Mouse (Mus musculus): ENCODE measurements at regions not wholly inside any gene's neighbourhood (a gene's known extent, or its start where the extent isn't known, plus 50 kb on each side); places are given as distances from the start of the nearest gene placed in this dataset.

DNA sequence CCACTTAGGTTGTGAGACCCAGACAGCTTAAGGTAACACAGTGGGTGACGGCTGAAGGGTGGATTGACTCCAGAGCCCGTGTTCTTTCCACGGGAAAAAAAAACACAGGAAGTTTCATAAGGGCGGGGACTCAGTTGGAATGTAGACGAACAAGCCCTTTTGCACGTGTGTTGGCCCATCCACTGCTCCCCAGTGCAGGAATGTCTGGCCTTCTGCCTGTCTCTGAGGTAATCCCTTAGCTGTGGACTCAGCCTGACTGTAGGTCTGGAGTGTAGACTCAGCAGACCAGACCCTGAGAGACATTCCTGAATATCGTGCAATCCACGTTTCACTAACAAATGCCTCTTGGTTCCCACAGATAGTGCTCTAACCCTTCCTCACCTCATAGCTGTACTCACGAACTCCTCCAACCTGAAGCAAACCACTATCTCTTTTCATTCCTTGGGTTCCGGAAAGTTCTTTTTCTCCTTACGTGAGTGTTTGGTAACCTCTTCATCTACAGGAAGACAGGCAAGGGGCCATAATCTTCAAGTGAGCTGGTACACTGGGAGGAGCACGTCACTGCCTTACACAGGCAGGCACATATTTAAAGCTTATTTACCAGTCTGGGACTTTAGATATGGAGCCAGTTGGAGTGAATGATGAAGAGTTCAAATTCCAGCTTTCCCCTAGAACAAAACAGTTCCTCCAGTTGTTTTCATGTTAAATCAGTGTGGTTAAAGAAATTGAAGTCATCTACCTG is 205.6 kb upstream of the Bcor start:
- no peak overlapping the region for H3K4me3 ChIP-seq (ENCODE audit: low read depth, low read length)
- no peak overlapping the region for H3K9ac ChIP-seq (ENCODE audit: low read depth, low read length)
- no peaks in the 10 kb centered on the region for H3K4me1 ChIP-seq (ENCODE audit: control insufficient read depth, insufficient read depth, low read length)
- no peaks in the 10 kb centered on the region for H3K9me3 ChIP-seq (ENCODE audit: control insufficient read depth, low read length)
- 60% methylated on average over 12 of the region's 12 CpGs for WGBS
- 0 out of 2 replicates have a peak, but pooled peaks cover 3% of the 10 kb centered on the region for H3K27me3 ChIP-seq (replicated peaks; ENCODE audit: control insufficient read depth, insufficient read depth, low read length)
- ATAC-seq (ENCODE audit: low read depth), result peak; percentile 89
- DNase-seq (ENCODE audit: low spot score), result peak; percentile 79
- no peaks in the 10 kb centered on the region for H3K36me3 ChIP-seq (ENCODE audit: control insufficient read depth, insufficient read depth, low read length)
- H3K27ac ChIP-seq (replicated peaks; ENCODE audit: low read depth, low read length), result no peak overlapping the region
- H3K4me2 ChIP-seq (ENCODE audit: low read depth, low read length), result no peak overlapping the region

DNA sequence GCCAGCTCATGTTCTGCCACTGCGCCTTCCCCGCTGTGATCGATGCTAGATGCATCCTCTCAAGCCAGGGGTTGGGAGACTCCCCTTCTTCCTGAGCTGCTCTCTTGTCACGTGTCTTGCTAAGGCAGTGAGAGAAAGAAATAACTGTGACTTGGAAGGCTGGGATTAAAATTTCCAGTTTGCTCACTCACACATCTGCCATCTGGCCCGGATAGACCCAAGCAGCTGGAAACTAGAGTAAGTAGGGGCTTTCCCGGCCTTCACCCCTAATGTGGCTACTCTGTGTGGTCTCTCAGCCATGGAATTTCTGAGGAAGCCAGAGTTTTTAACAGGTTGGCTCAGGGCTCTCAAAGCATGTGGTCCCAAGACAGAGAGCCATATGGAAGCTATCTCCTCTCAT is 206.6 kb upstream of the Bcor start:
- no peak overlapping the region for H3K27ac ChIP-seq (replicated peaks; ENCODE audit: low read depth, low read length)
- WGBS, result 74% methylated on average over 6 of the region's 6 CpGs
- H3K36me3 ChIP-seq (ENCODE audit: control insufficient read depth, insufficient read depth, low read length), result no peaks in the 10 kb centered on the region
- no peaks in the 10 kb centered on the region for H3K9me3 ChIP-seq (ENCODE audit: control insufficient read depth, low read length)
- no peak overlapping the region for H3K4me2 ChIP-seq (ENCODE audit: low read depth, low read length)
- DNase-seq (ENCODE audit: low spot score), result peak; percentile 28
- H3K9ac ChIP-seq (ENCODE audit: low read depth, low read length), result no peak overlapping the region
- no peaks in the 10 kb centered on the region for H3K4me1 ChIP-seq (ENCODE audit: control insufficient read depth, insufficient read depth, low read length)
- 0 out of 2 replicates have a peak, but pooled peaks cover 3% of the 10 kb centered on the region for H3K27me3 ChIP-seq (replicated peaks; ENCODE audit: control insufficient read depth, insufficient read depth, low read length)
- H3K4me3 ChIP-seq (ENCODE audit: low read depth, low read length), result no peak overlapping the region
- ATAC-seq (ENCODE audit: low read depth), result peak; percentile 30; the same call in 1 of the 2 replicates

DNA sequence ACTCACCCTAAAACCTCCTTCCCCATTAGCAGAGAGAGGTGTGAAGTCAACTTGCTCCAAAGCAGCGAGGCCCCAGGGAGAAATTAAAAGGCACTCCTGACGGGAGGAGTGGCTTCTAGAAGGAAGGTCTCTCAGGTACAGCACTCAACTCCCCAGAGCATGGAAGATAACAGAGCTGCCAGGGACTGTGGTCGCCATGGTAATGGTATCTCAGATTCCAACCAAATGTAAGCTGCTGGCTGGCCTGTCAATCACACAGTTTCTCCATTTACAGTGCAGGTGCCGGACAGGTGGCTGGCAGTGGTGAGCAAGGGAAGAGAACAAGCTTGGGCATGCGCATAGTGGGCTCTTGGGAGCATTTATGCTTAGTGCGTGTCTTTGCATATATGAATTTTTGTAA is 213.5 kb upstream of the Bcor start:
- no peak overlapping the region for H3K9ac ChIP-seq (ENCODE audit: low read depth, low read length)
- no peaks in the 10 kb centered on the region for H3K36me3 ChIP-seq (ENCODE audit: control insufficient read depth, insufficient read depth, low read length)
- ATAC-seq (ENCODE audit: low read depth), result peak; percentile 82
- H3K4me2 ChIP-seq (ENCODE audit: low read depth, low read length), result no peak overlapping the region
- 64% methylated on average over 6 of the region's 6 CpGs for WGBS
- no peaks in the 10 kb centered on the region for H3K4me1 ChIP-seq (ENCODE audit: control insufficient read depth, insufficient read depth, low read length)
- H3K4me3 ChIP-seq (ENCODE audit: low read depth, low read length), result no peak overlapping the region
- H3K9me3 ChIP-seq (ENCODE audit: control insufficient read depth, low read length), result no peaks in the 10 kb centered on the region
- H3K27ac ChIP-seq (replicated peaks; ENCODE audit: low read depth, low read length), result no peak overlapping the region
- no peaks in the 10 kb centered on the region for H3K27me3 ChIP-seq (replicated peaks; ENCODE audit: control insufficient read depth, insufficient read depth, low read length)
- DNase-seq (ENCODE audit: low spot score), result peak; percentile 44

- Histone ChIP-seq H3K36me3 (ENCODE audit: control insufficient read depth, insufficient read depth, low read length) (no peaks in the 10 kb centered on the region), H3K27ac (replicated peaks; ENCODE audit: low read depth, low read length) (no peak overlapping the region), H3K9ac (ENCODE audit: low read depth, low read length) (no peak overlapping the region), H3K27me3 (replicated peaks; ENCODE audit: control insufficient read depth, insufficient read depth, low read length) (no peaks in the 10 kb centered on the region), H3K4me1 (ENCODE audit: control insufficient read depth, insufficient read depth, low read length) (no peaks in the 10 kb centered on the region), H3K4me3 (ENCODE audit: low read depth, low read length) (no peak overlapping the region), H3K4me2 (ENCODE audit: low read depth, low read length) (no peak overlapping the region), H3K9me3 (ENCODE audit: control insufficient read depth, low read length) (no peaks in the 10 kb centered on the region)
- 0 out of 2 replicates have a peak, but pooled peaks have one; percentile 26 for ATAC-seq (ENCODE audit: low read depth)
- WGBS, result 67% methylated on average over 1 of the region's 1 CpGs
- DNase-seq (ENCODE audit: low spot score), result no peak
Observed at GRCm38 (mm10) chrX:12375796-12376195, 211.8 kb upstream of the Atp6ap2 start.

GRCm38 (mm10) chrX:12376238-12376980 is 211.2 kb upstream of the Atp6ap2 start:
- WGBS, result 60% methylated on average over 6 of the region's 6 CpGs

GRCm38 (mm10) chrX:12377441-12377840 is 210.2 kb upstream of the Atp6ap2 start:
- H3K9ac ChIP-seq (ENCODE audit: low read depth, low read length), result no peak overlapping the region
- no peaks in the 10 kb centered on the region for H3K4me1 ChIP-seq (ENCODE audit: control insufficient read depth, insufficient read depth, low read length)
- no peaks in the 10 kb centered on the region for H3K27me3 ChIP-seq (replicated peaks; ENCODE audit: control insufficient read depth, insufficient read depth, low read length)
- no peaks in the 10 kb centered on the region for H3K9me3 ChIP-seq (ENCODE audit: control insufficient read depth, low read length)
- ATAC-seq (ENCODE audit: low read depth) (no peak), DNase-seq (ENCODE audit: low spot score) (no peak)
- no peak overlapping the region for H3K27ac ChIP-seq (replicated peaks; ENCODE audit: low read depth, low read length)
- H3K4me2 ChIP-seq (ENCODE audit: low read depth, low read length), result no peak overlapping the region
- H3K36me3 ChIP-seq (ENCODE audit: control insufficient read depth, insufficient read depth, low read length), result no peaks in the 10 kb centered on the region
- no peak overlapping the region for H3K4me3 ChIP-seq (ENCODE audit: low read depth, low read length)
- WGBS, result 74% methylated on average over 7 of the region's 7 CpGs

More at GRCm38 (mm10) chrX:12376238-12376980, 211.2 kb upstream of the Atp6ap2 start:
- DNase-seq (ENCODE audit: low spot score), result no peak
- Histone ChIP-seq H3K4me2 (ENCODE audit: low read depth, low read length) (no peak overlapping the region), H3K4me1 (ENCODE audit: control insufficient read depth, insufficient read depth, low read length) (no peaks in the 10 kb centered on the region), H3K27me3 (replicated peaks; ENCODE audit: control insufficient read depth, insufficient read depth, low read length) (no peaks in the 10 kb centered on the region), H3K27ac (replicated peaks; ENCODE audit: low read depth, low read length) (no peak overlapping the region), H3K4me3 (ENCODE audit: low read depth, low read length) (no peak overlapping the region), H3K9ac (ENCODE audit: low read depth, low read length) (no peak overlapping the region), H3K9me3 (ENCODE audit: control insufficient read depth, low read length) (no peaks in the 10 kb centered on the region), H3K36me3 (ENCODE audit: control insufficient read depth, insufficient read depth, low read length) (no peaks in the 10 kb centered on the region)
- no peak for ATAC-seq (ENCODE audit: low read depth)

- Histone ChIP-seq H3K4me1 (ENCODE audit: control insufficient read depth, insufficient read depth, low read length) (no peaks in the 10 kb centered on the region), H3K9ac (ENCODE audit: low read depth, low read length) (no peak overlapping the region), H3K27me3 (replicated peaks; ENCODE audit: control insufficient read depth, insufficient read depth, low read length) (no peaks in the 10 kb centered on the region), H3K4me2 (ENCODE audit: low read depth, low read length) (no peak overlapping the region), H3K9me3 (ENCODE audit: control insufficient read depth, low read length) (no peaks in the 10 kb centered on the region), H3K4me3 (ENCODE audit: low read depth, low read length) (no peak overlapping the region), H3K36me3 (ENCODE audit: control insufficient read depth, insufficient read depth, low read length) (no peaks in the 10 kb centered on the region), H3K27ac (replicated peaks; ENCODE audit: low read depth, low read length) (no peak overlapping the region)
- no peak for ATAC-seq (ENCODE audit: low read depth)
- 80% methylated on average over 7 of the region's 7 CpGs for WGBS
- DNase-seq (ENCODE audit: low spot score), result no peak
Observed at GRCm38 (mm10) chrX:12392145-12392825, 195.3 kb upstream of the Atp6ap2 start.

DNA sequence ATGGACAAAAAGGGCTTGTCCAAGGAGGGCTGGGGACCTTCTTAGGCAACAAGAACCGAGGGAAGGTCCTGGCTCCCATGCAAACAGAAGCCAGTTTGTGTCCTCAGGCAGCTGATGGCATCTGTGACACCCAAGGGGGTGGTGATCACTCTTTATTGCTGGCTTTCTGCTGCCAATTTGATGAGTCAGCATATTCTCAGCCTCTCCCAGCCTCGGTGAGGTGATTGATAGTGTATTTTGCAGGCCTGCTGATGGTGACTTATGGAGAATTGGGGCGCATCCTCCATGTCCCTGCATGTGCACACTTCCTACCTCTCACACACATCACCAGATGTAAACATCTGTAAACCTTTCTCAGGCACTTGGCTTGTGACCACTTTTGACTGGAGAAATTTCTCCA is 178.3 kb upstream of the Atp6ap2 start:
- DNase-seq (ENCODE audit: low spot score), result no peak
- Histone ChIP-seq H3K27me3 (replicated peaks; ENCODE audit: control insufficient read depth, insufficient read depth, low read length) (no peaks in the 10 kb centered on the region), H3K4me3 (ENCODE audit: low read depth, low read length) (no peak overlapping the region), H3K27ac (replicated peaks; ENCODE audit: low read depth, low read length) (no peak overlapping the region), H3K36me3 (ENCODE audit: control insufficient read depth, insufficient read depth, low read length) (no peaks in the 10 kb centered on the region), H3K4me2 (ENCODE audit: low read depth, low read length) (no peak overlapping the region), H3K4me1 (ENCODE audit: control insufficient read depth, insufficient read depth, low read length) (no peaks in the 10 kb centered on the region), H3K9me3 (ENCODE audit: control insufficient read depth, low read length) (0 out of 2 replicates have a peak, but pooled peaks cover 4% of the 10 kb centered on the region), H3K9ac (ENCODE audit: low read depth, low read length) (no peak overlapping the region)
- 65% methylated on average over 3 of the region's 3 CpGs for WGBS
- no peak for ATAC-seq (ENCODE audit: low read depth)
